Mouse (Mus musculus): ENCODE data around the gene Tmprss7.

DNA sequence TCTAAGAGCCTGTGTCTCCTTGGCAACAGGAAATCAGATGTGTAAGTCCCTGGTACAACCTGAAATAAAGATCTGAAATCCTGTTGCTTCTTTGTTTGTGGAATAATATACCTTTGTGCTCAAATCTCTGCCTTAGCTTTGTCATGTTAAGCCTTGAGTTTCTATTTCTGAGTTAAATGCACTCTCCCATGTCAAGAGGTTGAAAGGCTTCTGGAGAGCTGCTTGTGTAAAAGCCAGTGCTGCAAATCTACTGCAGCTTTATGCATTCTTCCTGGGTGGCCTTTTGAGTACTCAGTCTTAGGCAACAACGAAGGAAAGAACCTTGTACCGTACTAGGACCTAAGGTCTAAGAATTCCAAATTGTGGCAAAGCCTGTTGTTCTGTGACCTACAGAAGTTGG is 80.2 kb downstream of the Tmprss7 start:
- no peak for TF ChIP-seq POLR2A (IDR thresholded peaks at IDR 0.05; ENCODE audit: low read depth, low read length)
- TF ChIP-seq CTCF (conservative IDR thresholded peaks at IDR 0.05; ENCODE audit: insufficient read depth, insufficient read length, low read depth, low read length) = no peak

Measured in kidney, adult 2 months (tissue).